Mouse (Mus musculus) thymus, postnatal 36 days (tissue): Measurements from ENCODE around the gene Drd5.

Source experiments
- DNase-seq, 2 experiments: peaks; one replicate each; pipeline ENCODE4 v3.0.0; 2022; ENCODE audit warnings: mixed read lengths in 2 of 2

Gene Drd5

GRCm38 (mm10) chr5:38356927-38357326, 37.8 kb downstream of the Drd5 start:
- no peak for DNase-seq

GRCm38 (mm10) chr5:38359716-38360115, 40.5 kb downstream of the Drd5 start:
- no peak for DNase-seq

- DNase-seq: no peak
These were observed 45.2 kb downstream of the Drd5 start for GRCm38 (mm10) chr5:38364396-38364795.

GRCm38 (mm10) chr5:38365521-38365920, 46.4 kb downstream of the Drd5 start:
- no peak for DNase-seq

GRCm38 (mm10) chr5:38366650-38367470, 47.7 kb downstream of the Drd5 start:
- peak; percentile 13 to 14 for DNase-seq

GRCm38 (mm10) chr5:38371308-38371707, 52.1 kb downstream of the Drd5 start:
- DNase-seq: no peak
